8 mouse cellular contexts compared by ENCODE assay signal in the genomic region with DNA sequence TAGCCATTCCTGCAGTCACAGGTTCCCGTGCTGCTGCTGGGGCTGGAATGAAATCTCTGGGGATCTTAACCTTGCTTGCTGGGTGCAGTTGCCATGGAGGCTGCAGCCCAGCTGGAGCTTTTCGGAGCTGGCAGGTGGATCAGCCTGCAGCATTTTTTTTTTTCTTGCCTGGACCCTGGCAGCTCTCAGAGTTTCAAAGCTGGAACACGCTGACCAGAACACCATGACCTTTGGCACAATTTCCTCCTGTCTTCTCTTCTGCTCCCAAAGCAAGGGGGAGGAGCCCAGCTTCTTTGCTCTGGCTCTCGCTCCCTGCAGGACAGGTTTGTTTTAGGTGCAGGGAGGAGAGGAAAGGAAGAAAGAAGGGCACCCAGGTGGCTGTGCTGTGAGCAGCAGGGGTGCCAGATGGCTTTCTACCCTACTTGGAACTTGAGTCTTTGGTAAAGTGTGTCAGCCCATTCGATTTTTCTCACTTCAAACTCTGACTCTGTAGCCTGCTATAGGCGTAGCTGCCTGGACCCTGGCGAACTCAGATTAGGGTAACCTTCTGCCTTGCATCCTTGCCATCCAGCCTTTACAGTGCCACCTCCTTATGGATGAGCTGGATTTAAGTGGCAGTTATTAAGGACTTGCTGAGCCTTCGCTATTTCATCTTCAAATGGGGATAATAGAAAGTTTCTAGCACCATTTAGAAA.
DNase-seq lines count a peak whose midpoint lies in the region; ATAC-seq and TF ChIP-seq lines count a peak whose summit lies in the region.
"Had no signal": no experiment of that assay in that cellular context is flagged by ENCODE, and none has a peak within 500 bp of the region (broad histone marks: within the 10 kb centered on the region; RNA-seq: fewer than 3 reads in every experiment).

No protein-coding gene starts in this region.

- intact Hi-C loops in gastrocnemius, adult 2 months (cut with DNase I): loop anchor here (2.0 to 10.0 kb wide), 2 partner anchors 309 to 509 kb away; no protein-coding TSS in a partner anchor
- intact Hi-C loops in left cerebral cortex, postnatal 14 days (cut with DNase I): no loop called here

- H3K4me1 ChIP-seq in brown adipose tissue, adult 24 weeks (ENCODE audit: control insufficient read depth, insufficient read depth, insufficient read length, low read length): peaks cover 3% of the 10 kb centered on the region; the same call in 1 of the 2 replicates
- peaks cover 4% of the 10 kb centered on the region; the same call in 1 of the 2 replicates for H3K4me1 ChIP-seq in midbrain, embryonic 11.5 days (ENCODE audit: control insufficient read depth, insufficient read depth, low read length)

- ATAC-seq in midbrain, embryonic 11.5 days (ENCODE audit: low FRiP score): no peak

- no peaks in the 10 kb centered on the region for H3K9me3 ChIP-seq in midbrain, embryonic 11.5 days (ENCODE audit: control insufficient read depth, low read length)

- peak; percentile 86 for DNase-seq in adrenal gland, adult 2 months
- DNase-seq in gastrocnemius, adult 2 months: peak; percentile 82
- peak; percentile 87 for DNase-seq in kidney, adult 18-20 months
- DNase-seq in left cerebral cortex, postnatal 14 days (ENCODE audit: low spot score in 2 of 2): peak; percentile 42 to 67
- peak; percentile 14 for DNase-seq in retina, postnatal 1 day
- no peak for DNase-seq in midbrain, embryonic 11.5 days (ENCODE audit: low spot score, missing footprints)

- no peak overlapping the region for H3K4me2 ChIP-seq in midbrain, embryonic 11.5 days

- no peaks in the 10 kb centered on the region for H3K27me3 ChIP-seq in midbrain, embryonic 11.5 days (ENCODE audit: control insufficient read depth, insufficient read depth, low read length)

- 0 out of 2 replicates have a peak overlapping the region, but pooled peaks have one; percentile 39 for H3K27ac ChIP-seq in brown adipose tissue, adult 24 weeks (replicated peaks; ENCODE audit: low read depth, low read length)
- H3K27ac ChIP-seq in gastrocnemius, adult 2 months: peak overlapping the region; percentile 85
- no peak overlapping the region for H3K27ac ChIP-seq in midbrain, embryonic 11.5 days (ENCODE audit: low read depth, low read length)
- H3K27ac ChIP-seq: macrophage had no signal

- 39% methylated on average over 8 of the region's 8 CpGs for WGBS in midbrain, embryonic 11.5 days

- no peak overlapping the region for H3K9ac ChIP-seq in midbrain, embryonic 11.5 days (ENCODE audit: low read length)

- H3K36me3 ChIP-seq in midbrain, embryonic 11.5 days (ENCODE audit: control insufficient read depth, insufficient read depth, low read length): no peaks in the 10 kb centered on the region

- no peak for TF ChIP-seq CTCF in gastrocnemius, adult 2 months (IDR thresholded peaks at IDR 0.05)

- H3K4me3 ChIP-seq in brown adipose tissue, adult 24 weeks (ENCODE audit: insufficient read depth, low read depth, low read length): no peak overlapping the region
- H3K4me3 ChIP-seq in gastrocnemius, adult 2 months: peak overlapping the region; percentile 52
- H3K4me3 ChIP-seq in midbrain, embryonic 11.5 days (ENCODE audit: low read depth, low read length): no peak overlapping the region
